Mouse (Mus musculus) cerebellum, postnatal 10 days (tissue): Measurements from ENCODE around the gene Olfr1274-ps.
"Not testable (repeated sequence)": the region's sequence is repeated elsewhere in the genome, so short reads cannot be mapped to it uniquely, and the experiment has no call there.

Experiments used
- DNase-seq, 2 experiments: peaks; one replicate each; pipeline ENCODE4 v3.0.0; 2021; ENCODE audit warnings: mixed read lengths in 2 of 2

Olfr1274-ps gene

GRCm38 (mm10) chr2:90398633-90399107 is at the start of gene Olfr1274-ps:
Gene Olfr1274-ps (plus strand): TSS chr2:90398683.
- not testable (repeated sequence) for DNase-seq

DNA sequence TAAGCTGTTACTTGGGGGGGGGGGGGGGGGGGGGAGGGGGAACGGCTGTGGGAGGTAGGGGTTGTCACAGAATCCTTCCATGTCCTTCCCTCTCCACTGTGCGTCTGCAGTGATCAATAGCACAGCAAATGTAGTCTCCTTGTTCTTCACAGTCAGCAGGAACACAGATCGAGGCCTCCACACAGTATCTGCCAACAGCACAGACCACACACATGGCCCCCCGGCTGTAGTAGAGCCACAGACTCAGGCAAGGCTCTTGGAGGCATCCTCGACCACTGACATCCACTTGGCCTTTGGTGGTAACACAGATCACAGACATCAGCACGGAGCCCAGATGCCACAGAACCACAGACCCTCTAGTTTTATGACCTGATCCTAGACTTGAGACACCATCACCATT is 47.4 kb upstream of the Olfr1274-ps start:
- not testable (repeated sequence) for DNase-seq

GRCm38 (mm10) chr2:90351540-90351939 is 46.9 kb upstream of the Olfr1274-ps start:
- not testable (repeated sequence) for DNase-seq

DNA sequence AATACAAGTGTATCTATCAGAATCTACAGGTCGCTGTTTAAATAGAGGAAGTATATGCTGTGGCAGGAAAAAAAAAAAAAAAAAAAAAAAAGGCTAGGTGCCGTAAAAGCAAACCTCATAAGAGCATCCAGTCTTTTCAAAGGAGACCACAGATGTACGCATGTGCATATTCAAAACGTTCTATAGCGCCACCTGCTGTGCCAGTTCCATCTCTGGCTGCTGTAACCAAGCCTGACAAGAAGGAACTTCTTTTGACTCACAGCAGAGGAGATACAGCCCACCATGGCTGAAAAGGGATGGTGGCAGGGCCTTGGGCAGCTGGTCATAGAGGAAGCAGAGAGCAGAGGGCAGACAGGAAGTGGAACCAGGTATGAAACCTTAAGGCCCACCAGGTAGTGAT is 39.3 kb upstream of the Olfr1274-ps start:
- DNase-seq, result not testable (repeated sequence)

- DNase-seq, result not testable (repeated sequence)
These were observed 38.3 kb upstream of the Olfr1274-ps start for GRCm38 (mm10) chr2:90360199-90360598.

- DNase-seq, result peak in 1 of 2 experiments; percentile 3
These were observed 15.8 kb downstream of the Olfr1274-ps start for GRCm38 (mm10) chr2:90414110-90414821.

- not testable (repeated sequence) for DNase-seq
These were observed 23.8 kb downstream of the Olfr1274-ps start for GRCm38 (mm10) chr2:90422282-90422681.

DNA sequence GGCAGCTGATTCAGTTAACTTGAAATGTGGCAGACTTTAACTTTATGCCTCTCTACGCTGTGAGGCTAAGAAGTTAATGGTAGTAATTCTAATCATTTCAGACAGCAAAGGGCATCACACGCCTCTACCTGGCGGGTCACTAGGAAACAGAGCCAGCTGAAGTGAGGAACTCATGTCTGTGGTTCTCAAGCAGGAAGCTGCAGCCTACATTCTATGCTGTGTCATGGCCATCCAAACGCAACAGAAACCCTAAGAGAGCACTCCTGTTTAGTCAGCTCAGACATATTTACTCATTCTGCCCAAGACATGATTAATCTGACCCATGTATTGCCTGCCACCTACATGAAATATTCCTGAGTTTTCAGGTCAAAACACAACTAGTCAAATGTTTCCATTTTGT is 26.5 kb downstream of the Olfr1274-ps start:
- not testable (repeated sequence) for DNase-seq

- DNase-seq, result not testable (repeated sequence)
These were observed 30.7 kb downstream of the Olfr1274-ps start for GRCm38 (mm10) chr2:90428988-90429717.

- not testable (repeated sequence) for DNase-seq
These were observed 31.3 kb downstream of the Olfr1274-ps start for GRCm38 (mm10) chr2:90429782-90430181.

- not testable (repeated sequence) for DNase-seq
These were observed 39.0 kb downstream of the Olfr1274-ps start for GRCm38 (mm10) chr2:90437453-90437852.

GRCm38 (mm10) chr2:90440169-90440568 is 41.7 kb downstream of the Olfr1274-ps start:
- DNase-seq, result not testable (repeated sequence)

DNA sequence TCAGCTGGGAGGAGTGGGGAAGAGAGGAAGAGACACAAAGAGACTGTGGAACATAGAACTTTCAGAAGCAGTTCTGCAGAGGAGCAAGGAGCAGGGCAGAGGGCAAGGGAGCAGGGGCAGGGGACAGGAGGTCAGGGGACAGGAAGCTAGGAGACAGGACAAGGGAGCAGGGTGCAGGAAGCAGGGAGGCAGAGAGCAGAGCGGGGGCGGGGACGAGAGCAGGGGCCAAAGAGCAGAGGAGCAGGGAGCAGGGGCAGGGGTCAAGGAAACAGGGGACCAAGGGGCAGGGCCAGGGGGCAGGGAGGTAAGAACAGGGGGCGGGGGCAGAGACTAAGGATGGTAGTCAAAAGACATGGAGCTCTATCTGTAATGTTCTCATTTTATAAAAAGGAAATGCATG is 43.3 kb downstream of the Olfr1274-ps start:
- DNase-seq, result not testable (repeated sequence)

- DNase-seq, result no peak
These were observed 45.3 kb downstream of the Olfr1274-ps start for GRCm38 (mm10) chr2:90443811-90444210.

GRCm38 (mm10) chr2:90448967-90449740 is 50.7 kb downstream of the Olfr1274-ps start:
- DNase-seq, result no peak

DNA sequence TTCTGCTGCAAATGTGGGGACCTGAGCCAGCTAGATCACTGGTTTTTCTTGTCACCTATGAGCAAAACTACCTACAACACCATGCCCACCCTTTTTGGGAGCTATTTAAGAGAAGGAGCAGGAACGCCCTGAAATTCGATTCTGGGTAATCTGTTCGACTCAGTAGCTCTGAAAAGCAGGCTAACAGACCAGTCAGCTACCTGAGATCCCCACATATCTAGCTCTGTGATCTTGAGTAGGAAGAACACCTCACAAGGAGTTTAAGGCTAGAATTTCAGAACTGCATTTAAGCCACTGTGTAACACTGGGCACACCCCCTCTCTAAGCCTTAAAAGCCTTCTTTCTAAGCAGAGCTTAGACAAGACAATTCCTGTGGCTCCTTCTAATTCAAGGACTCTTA is 53.9 kb downstream of the Olfr1274-ps start:
- no peak for DNase-seq
